Mouse (Mus musculus) stomach, embryonic 15.5 days (tissue): ENCODE results near the gene Zranb3. TPM values are rescaled to one million over a fixed set of nuclear protein-coding genes. Genes with fewer than 3 reads are reported as not detected.

Source experiments
- ATAC-seq: fragments of 200-750 bp; cut with Nextera tagmentation; 2 replicates; pipeline ENCODE4 v1.8.0; 2017; ENCODE audit warnings: low read depth, moderate number of reproducible peaks, moderate TSS enrichment; ENCODE audit not compliant: insufficient read depth, low FRiP score
- H3K27ac ChIP-seq: fragments of 300-500 bp; sonication (generic); 2 replicates; pipeline ENCODE4 v1.5.1; 2015; ENCODE audit warnings: mild to moderate bottlenecking, inconsistent platforms
- H3K27me3 ChIP-seq: fragments of 300-500 bp; sonication (generic); replicated peaks from 2 replicates; pipeline ENCODE4 v1.6.1; 2015; ENCODE audit warnings: inconsistent platforms
- H3K36me3 ChIP-seq: fragments of 300-500 bp; sonication (generic); 2 replicates; pipeline ENCODE4 v1.6.1; 2015; ENCODE audit warnings: inconsistent platforms
- H3K4me1 ChIP-seq: fragments of 300-500 bp; sonication (generic); 2 replicates; pipeline ENCODE4 v1.6.1; 2015; ENCODE audit warnings: inconsistent platforms
- H3K4me2 ChIP-seq: fragments of 300-500 bp; sonication (generic); 2 replicates; pipeline ENCODE4 v1.6.1; 2015; ENCODE audit warnings: mild to moderate bottlenecking, inconsistent platforms
- H3K4me3 ChIP-seq: fragments of 300-500 bp; sonication (generic); replicated peaks from 2 replicates; pipeline ENCODE4 v1.5.1; 2015; ENCODE audit warnings: inconsistent platforms
- H3K9ac ChIP-seq: fragments of 300-500 bp; sonication (generic); 2 replicates; pipeline ENCODE4 v1.6.1; 2015; ENCODE audit warnings: inconsistent platforms
- H3K9me3 ChIP-seq: fragments of 300-500 bp; sonication (generic); 2 replicates; pipeline ENCODE4 v1.6.1; 2016; ENCODE audit warnings: inconsistent platforms
- WGBS: fragments of 180-500 bp; shearing (Covaris S2); methylation state at CpG from one replicate; pipeline ENCODE4 v1.1.7; 2015; 5-methylcytosine and 5-hydroxymethylcytosine counted together
- polyA plus RNA-seq: library from polyadenylated mRNA; unstranded; fragments of >200 nt; fragmentation: Nextera tagmentation; extraction: Ambion mirVana; gene quantifications from 2 replicates; pipeline ENCODE4 v1.2.1, GENCODE M21; 2015

Gene Zranb3
- polyA plus RNA-seq, 1 experiment from 2014 or later = 7.3 TPM

DNA sequence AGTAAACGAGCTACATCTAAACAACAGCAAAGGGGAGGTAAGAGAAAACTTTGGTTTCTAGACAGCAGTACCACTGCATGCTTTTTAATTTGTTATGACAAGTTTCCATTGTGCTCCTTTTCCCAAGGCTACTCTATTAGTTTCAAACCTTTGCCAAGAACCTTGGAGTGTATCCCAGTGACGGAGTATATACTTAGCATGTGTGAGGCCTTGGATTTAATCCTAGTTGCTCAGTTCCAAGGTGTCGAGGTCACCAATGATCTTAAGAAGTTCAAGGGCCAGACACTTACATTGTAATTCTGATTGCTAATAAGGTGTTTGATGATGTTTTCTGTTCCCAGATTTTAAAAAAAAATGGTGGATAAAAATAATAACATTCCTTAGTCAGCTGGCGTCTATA lies 189.7 kb downstream of the Zranb3 start:
- Histone ChIP-seq H3K36me3 (no peaks in the 10 kb centered on the region), H3K4me3 (no peak overlapping the region), H3K9ac (no peak overlapping the region), H3K27me3 (no peaks in the 10 kb centered on the region), H3K4me2 (no peak overlapping the region), H3K9me3 (no peaks in the 10 kb centered on the region), H3K4me1 (no peaks in the 10 kb centered on the region), H3K27ac (no peak overlapping the region)
- no peak for ATAC-seq
- 70% methylated on average over 4 of the region's 4 CpGs for WGBS

DNA sequence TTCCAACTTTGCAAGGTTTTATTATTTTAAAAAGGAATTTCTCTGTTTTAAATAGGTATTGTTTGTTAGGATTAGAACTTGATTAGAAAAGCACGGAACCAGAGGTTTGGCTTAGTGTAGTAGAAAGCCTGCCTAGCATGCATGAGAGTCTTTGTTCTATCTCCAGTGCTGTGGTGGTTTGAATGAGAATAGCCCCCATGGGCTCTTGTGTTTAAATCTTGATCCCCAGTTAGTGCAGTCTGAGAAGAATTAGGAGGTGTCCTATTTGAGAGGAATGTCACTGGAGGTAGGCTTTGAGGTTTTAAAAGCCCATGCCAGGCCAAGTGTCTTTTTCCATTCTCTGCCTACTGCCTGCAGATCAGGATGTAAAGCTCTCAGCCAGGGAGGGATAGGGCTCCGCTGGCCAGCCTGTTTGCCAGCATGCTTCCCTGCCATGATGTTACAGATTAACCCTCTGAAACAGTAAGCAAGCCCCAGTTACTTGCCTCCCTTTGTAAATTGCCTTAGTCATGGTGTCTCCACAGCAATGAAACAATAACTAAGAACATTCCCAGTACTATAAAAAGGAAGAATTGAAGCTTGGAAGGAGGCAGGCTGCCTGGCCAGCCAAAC lies 198.0 kb downstream of the Zranb3 start:
- no peak overlapping the region for H3K9ac ChIP-seq
- WGBS = 72% methylated on average over 2 of the region's 2 CpGs
- no peaks in the 10 kb centered on the region for H3K4me1 ChIP-seq
- no peak for ATAC-seq
- H3K9me3 ChIP-seq = no peaks in the 10 kb centered on the region
- H3K27ac ChIP-seq = no peak overlapping the region
- H3K4me2 ChIP-seq = no peak overlapping the region
- H3K36me3 ChIP-seq = no peaks in the 10 kb centered on the region
- no peaks in the 10 kb centered on the region for H3K27me3 ChIP-seq
- H3K4me3 ChIP-seq = no peak overlapping the region

Other genes starting within 250 kb of the Zranb3 start
- not detected in 2 replicates for gene Map3k19, start 248.0 kb downstream of the Zranb3 start, polyA plus RNA-seq
- 21.7 and 22.2 TPM in 2 replicates for gene Rab3gap1, start 234.3 kb downstream of the Zranb3 start, polyA plus RNA-seq
- 63.2 and 65.5 TPM in 2 replicates for gene R3hdm1, start 254 bp upstream of the Zranb3 start, polyA plus RNA-seq
- 77.6 and 77.7 TPM in 2 replicates for gene Ubxn4, start 140.9 kb upstream of the Zranb3 start, polyA plus RNA-seq
- gene Lct, start 225.3 kb upstream of the Zranb3 start, polyA plus RNA-seq = 3.1 and 3.2 TPM in 2 replicates